Mouse (Mus musculus) right cerebral cortex, postnatal 25 days (tissue): ENCODE measurements at regions not wholly inside any gene's neighbourhood (a gene's known extent, or its start where the extent isn't known, plus 50 kb on each side); places are given as distances from the start of the nearest gene placed in this dataset.

ENCODE experiments used
- DNase-seq: peaks from one replicate; pipeline ENCODE4 v3.0.0; 2022

- peak; percentile 11 for DNase-seq
These were observed 422.6 kb upstream of the Castor2 start for GRCm38 (mm10) chr5:133676791-133677450.

DNA sequence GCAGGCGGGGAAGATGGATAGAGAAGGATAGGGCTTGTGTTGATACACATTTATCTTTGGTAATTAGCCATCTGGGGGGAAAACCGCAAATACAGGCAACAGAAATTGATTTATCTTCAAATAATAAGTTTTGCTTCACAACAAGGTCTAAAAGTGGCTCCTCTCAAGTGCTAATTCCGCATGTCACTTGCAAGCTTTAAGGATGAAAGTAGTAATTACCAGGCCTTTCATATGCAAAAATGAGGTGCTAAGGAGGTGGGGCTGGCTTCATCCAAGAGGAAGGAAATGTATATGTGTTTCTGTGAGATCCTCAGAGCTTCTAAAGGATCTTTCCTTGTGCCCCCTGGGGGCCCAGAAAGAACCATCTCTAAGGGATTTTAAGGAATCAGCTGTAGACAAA lies 423.9 kb upstream of the Castor2 start:
- DNase-seq: no peak

- DNase-seq: peak; percentile 17
These were observed 433.0 kb upstream of the Castor2 start for GRCm38 (mm10) chr5:133666473-133666872.

DNA sequence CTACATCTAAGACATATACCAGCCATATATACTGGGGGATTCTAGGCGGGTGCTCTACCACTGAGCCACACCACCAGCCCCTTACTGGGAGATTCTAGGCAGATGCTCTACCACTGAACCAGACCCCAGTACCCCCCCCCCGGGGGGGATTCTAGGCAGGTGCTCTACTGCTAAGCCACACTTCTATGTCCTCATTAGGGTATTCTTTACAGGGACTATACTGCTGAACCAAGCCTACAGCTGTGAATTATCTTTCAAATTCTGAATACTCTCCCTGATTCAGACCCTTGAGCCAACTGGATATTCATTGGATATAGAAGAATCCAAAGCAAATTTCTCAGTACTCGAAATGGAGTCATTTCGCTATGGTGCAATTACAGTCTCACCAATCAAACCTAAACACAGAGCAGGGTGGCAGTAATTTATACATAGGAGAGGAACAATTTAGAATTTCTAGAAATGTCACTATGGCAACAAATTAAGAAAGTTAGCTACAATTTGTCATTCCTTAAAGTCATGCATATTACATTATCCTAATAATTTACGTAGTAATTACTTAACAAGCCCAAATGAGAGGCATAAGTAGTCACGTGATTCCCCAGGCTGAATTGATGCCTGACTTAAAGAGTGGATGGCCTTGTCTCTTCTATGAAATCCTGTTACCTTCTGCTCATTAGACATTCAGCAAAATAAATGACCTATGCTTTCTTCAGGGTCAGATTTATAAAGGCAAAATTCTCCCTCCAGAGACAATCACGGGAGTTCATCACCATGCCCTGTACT lies 436.8 kb upstream of the Castor2 start:
- DNase-seq: no peak

- DNase-seq: no peak
These were observed 439.2 kb upstream of the Castor2 start for GRCm38 (mm10) chr5:133660351-133660750.

DNA sequence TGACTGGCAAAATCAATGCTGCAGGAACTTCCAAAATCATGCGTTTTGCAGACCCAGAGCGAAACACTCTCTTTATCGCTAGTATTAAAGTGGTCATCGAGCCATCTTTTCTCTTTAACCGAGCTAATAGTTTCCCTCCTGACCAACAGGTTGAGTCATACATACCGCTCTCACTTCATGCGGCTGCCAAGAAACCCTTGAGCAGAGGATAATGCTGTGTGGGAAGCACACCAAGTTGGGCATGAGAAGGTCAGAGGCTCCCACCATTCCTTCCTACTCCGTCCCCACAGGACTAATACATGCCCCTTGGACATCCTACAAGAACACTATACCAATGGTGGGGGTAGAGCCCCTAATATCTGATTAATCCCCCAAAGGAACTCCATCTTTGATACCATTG lies 442.7 kb upstream of the Castor2 start:
- DNase-seq: no peak

GRCm38 (mm10) chr5:133653431-133653830 lies 446.1 kb upstream of the Castor2 start:
- no peak for DNase-seq

DNA sequence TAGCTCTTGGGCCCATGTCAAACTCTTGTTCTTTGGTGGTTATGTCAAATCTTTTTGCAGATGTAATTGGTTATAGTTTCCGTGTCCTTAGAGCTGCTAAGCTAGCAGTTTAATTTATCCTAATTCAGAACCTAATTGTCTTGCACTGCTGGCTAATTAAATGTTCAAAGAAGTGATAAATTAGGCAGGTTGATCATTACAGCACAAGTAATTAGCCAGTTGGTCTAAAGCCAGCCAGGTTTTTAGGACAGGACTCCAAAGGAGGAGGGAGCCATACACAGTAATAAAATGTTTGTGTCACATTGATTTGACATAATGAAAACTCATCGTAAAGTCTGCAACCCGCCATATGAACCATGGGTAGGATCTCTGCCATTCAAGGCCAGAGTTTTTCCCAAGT lies 449.3 kb upstream of the Castor2 start:
- no peak for DNase-seq

- no peak for DNase-seq
These were observed 453.8 kb upstream of the Castor2 start for GRCm38 (mm10) chr5:133645696-133646195.

- DNase-seq: no peak
These were observed 456.2 kb upstream of the Castor2 start for GRCm38 (mm10) chr5:133643326-133643725.

GRCm38 (mm10) chr5:133634481-133634880 lies 465.0 kb upstream of the Castor2 start:
- no peak for DNase-seq

DNA sequence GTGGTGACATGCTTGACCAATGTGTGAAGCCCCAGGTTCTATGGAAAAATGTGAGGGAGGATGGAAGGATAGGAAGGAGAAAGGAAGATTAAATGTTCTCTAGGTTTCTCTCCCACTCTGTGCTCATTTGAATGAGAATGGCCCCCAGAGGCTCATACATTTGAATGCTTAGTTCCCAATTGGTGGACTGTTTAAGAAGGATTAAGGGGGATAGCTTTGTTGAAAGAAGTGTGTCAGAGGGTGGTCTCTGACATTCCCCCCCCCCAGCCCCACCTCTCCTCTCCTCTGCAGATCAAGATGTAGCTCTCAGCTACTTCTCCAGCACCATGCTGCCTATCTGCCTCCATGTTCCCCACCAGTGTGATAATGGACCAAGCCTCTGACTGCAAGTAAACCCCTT lies 467.7 kb upstream of the Castor2 start:
- no peak for DNase-seq

DNA sequence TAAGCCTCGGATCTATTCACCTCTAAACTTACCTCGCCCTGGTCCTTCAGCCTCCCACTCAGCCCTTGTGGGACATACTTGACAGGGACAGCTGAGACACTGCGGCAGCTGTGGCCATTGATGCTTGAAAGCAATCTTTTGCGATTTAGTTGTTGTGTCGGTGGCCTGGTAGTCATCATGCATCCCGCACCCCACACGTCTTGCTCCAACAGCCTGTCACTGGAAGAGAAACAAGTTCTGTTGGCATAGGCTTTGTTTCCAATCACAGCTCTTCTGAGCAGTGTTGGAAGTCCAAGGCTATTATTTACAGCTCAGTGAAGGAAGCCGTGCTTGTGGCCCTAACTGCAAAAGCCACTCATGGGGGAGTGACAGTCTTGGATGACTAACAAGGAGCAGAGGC lies 480.2 kb upstream of the Castor2 start:
- no peak for DNase-seq

- no peak for DNase-seq
These were observed 498.2 kb upstream of the Castor2 start for GRCm38 (mm10) chr5:133601241-133601739.

GRCm38 (mm10) chr5:133600630-133601029 lies 498.9 kb upstream of the Castor2 start:
- DNase-seq: no peak

DNA sequence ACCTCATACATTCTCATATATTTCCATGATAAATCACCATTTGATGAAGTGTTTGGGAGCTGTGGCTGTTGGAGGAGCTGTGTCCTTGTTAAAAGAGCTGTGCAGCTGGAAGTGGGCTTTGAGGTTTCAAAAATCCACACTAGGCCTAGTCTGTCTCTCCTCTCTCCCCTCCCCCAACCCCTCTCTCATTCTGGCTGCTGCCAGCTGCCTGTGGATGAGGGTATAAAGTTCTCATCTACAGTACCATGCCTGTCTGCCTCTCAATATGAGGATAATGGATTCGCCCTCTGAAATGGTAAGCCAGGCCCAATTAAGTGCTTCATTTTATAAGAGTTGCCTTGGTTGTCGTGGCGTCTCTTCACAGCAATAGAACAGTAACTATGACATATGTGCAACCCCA lies 501.4 kb upstream of the Castor2 start:
- no peak for DNase-seq

DNA sequence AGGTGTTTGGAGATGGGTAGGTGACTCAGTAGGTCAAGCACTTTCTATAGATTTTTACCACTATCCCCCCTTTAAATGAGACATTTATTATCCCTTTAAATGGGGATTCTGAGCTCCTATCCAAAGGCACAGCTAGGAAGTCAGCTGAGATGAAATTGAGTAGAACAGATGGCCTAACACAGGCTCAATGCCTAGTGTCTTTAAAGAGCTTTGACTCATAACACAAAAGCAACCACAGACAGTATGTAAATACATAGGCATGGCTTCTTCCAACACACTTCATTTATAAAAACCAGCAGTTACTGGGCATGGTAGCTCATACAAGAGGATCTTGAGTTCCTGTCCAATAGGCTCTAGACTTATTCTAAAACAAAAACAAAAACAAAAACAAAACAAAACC lies 513.0 kb upstream of the Castor2 start:
- DNase-seq: no peak

- DNase-seq: peak; percentile 44
These were observed 514.3 kb upstream of the Castor2 start for GRCm38 (mm10) chr5:133585181-133585580.

- no peak for DNase-seq
These were observed 522.9 kb upstream of the Castor2 start for GRCm38 (mm10) chr5:133576595-133576994.

GRCm38 (mm10) chr5:133569096-133569495 lies 530.4 kb upstream of the Castor2 start:
- DNase-seq: no peak

DNA sequence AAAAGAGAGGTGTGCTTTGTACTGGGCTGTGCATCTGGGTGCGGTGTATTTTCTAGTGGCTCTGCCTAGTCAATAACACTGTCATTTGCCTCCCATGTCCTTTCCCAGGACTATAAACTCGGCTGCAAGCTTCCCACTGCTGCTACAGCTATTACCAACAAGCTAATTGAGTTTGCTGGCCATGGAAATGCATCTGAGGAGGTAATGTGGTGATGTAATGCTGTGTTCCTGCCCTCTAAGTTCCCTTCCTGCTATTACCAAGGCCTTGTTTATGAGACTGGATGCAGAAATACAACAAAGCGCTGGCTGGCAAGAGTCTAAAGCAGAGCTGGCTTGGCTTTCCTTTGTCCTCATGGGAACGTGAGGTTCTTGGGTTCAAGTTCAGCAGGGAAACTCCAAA lies 533.0 kb upstream of the Castor2 start:
- DNase-seq: no peak

GRCm38 (mm10) chr5:133550657-133551056 lies 548.9 kb upstream of the Castor2 start:
- DNase-seq: no peak

DNA sequence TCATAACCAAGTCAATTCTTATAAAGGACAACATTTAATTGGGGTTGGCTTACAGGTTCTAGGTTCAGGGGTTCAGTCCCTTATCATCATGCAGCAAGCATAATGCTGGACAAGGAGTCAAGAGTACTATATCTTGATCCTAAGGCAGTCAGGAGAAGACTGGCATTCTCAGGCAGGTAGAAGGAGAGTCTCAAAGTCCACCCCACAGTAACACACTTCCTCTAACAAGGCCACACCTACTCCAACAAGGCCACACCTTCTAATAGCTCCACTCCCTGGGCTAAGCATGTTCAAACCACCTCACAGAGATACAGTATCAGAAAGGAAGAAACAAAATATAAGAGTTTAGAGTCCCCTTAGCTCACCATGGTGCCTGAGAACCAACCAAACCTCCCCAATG lies 557.3 kb upstream of the Castor2 start:
- no peak for DNase-seq

- peak; percentile 9 for DNase-seq
These were observed 566.8 kb upstream of the Castor2 start for GRCm38 (mm10) chr5:133532678-133533077.
